Mouse (Mus musculus) thymus, postnatal 0 days (tissue): ENCODE measurements around the gene Pde4d. TPM values are rescaled to one million over a fixed set of nuclear protein-coding genes. Genes with fewer than 3 reads are reported as not detected.

ENCODE experiments used
- DNase-seq: peaks from one replicate; pipeline ENCODE4 v3.0.0-alpha.2; 2015; ENCODE audit warnings: low spot score
- polyA plus RNA-seq: library from polyadenylated mRNA; unstranded; fragments of >200 nt; fragmentation: Nextera tagmentation; extraction: Ambion mirVana; gene quantifications from 2 replicates; pipeline ENCODE4 v1.2.1, GENCODE M21; 2015

Gene Pde4d
- polyA plus RNA-seq, 1 experiment from 2014 or later: 16.5 TPM

- no peak for DNase-seq
Measured at GRCm38 (mm10) chr13:108820487-108820886, 370.7 kb downstream of the Pde4d start.

GRCm38 (mm10) chr13:108821270-108821669, 371.5 kb downstream of the Pde4d start:
- DNase-seq: no peak

- DNase-seq: no peak
Measured at GRCm38 (mm10) chr13:108824638-108825310, 375.0 kb downstream of the Pde4d start.

GRCm38 (mm10) chr13:108825501-108825900, 375.8 kb downstream of the Pde4d start:
- no peak for DNase-seq

GRCm38 (mm10) chr13:108834197-108834596, 384.4 kb downstream of the Pde4d start:
- DNase-seq: no peak

- no peak for DNase-seq
Measured at GRCm38 (mm10) chr13:108836314-108836713, 386.6 kb downstream of the Pde4d start.

- DNase-seq: no peak
Measured at GRCm38 (mm10) chr13:108839142-108839541, 389.4 kb downstream of the Pde4d start.

GRCm38 (mm10) chr13:108854090-108854489, 404.3 kb downstream of the Pde4d start:
- no peak for DNase-seq

- DNase-seq: no peak
Measured at GRCm38 (mm10) chr13:108856776-108857435, 407.2 kb downstream of the Pde4d start.

GRCm38 (mm10) chr13:108859336-108859735, 409.6 kb downstream of the Pde4d start:
- no peak for DNase-seq

GRCm38 (mm10) chr13:108860737-108861136, 411.0 kb downstream of the Pde4d start:
- DNase-seq: peak; percentile 14

- no peak for DNase-seq
Measured at GRCm38 (mm10) chr13:108861707-108862106, 412.0 kb downstream of the Pde4d start.

- peak; percentile 31 for DNase-seq
Measured at GRCm38 (mm10) chr13:108862173-108862572, 412.4 kb downstream of the Pde4d start.

GRCm38 (mm10) chr13:108900160-108900559, 450.4 kb downstream of the Pde4d start:
- DNase-seq: no peak

GRCm38 (mm10) chr13:108905121-108905520, 455.4 kb downstream of the Pde4d start:
- no peak for DNase-seq

- DNase-seq: no peak
Measured at GRCm38 (mm10) chr13:108909193-108909592, 459.4 kb downstream of the Pde4d start.

GRCm38 (mm10) chr13:108914626-108915025, 464.9 kb downstream of the Pde4d start:
- no peak for DNase-seq

GRCm38 (mm10) chr13:108921146-108921545, 471.4 kb downstream of the Pde4d start:
- no peak for DNase-seq

- DNase-seq: no peak
Measured at GRCm38 (mm10) chr13:108934854-108935253, 485.1 kb downstream of the Pde4d start.

GRCm38 (mm10) chr13:108937272-108937671, 487.5 kb downstream of the Pde4d start:
- no peak for DNase-seq

GRCm38 (mm10) chr13:108952911-108953310, 503.2 kb downstream of the Pde4d start:
- DNase-seq: no peak

- no peak for DNase-seq
Measured at GRCm38 (mm10) chr13:108956059-108956458, 506.3 kb downstream of the Pde4d start.

- no peak for DNase-seq
Measured at GRCm38 (mm10) chr13:108964056-108964455, 514.3 kb downstream of the Pde4d start.
